Mouse (Mus musculus) MEL (cell line): ENCODE measurements at regions not wholly inside any gene's neighbourhood (a gene's known extent, or its start where the extent isn't known, plus 50 kb on each side); places are given as distances from the start of the nearest gene placed in this dataset.

ENCODE experiments used
- DNase-seq: peaks from one replicate; pipeline ENCODE4 v3.0.0; 2011; ENCODE audit warnings: low read depth, low spot score
- H3K27ac ChIP-seq: 2 replicates; pipeline ENCODE4 v1.5.1; 2012; ENCODE audit warnings: low read depth, mild to moderate bottlenecking, control low read depth, low read length, moderate library complexity; ENCODE audit not compliant: control insufficient read depth
- H3K27me3 ChIP-seq, 2 experiments: fragments of 150-350 bp in 1 of 2; sonication (generic) in 1 of 2; 2 replicates each; pipeline ENCODE4 v1.6.1; 2012; ENCODE audit warnings: low read length in 2 of 2, mild to moderate bottlenecking in 2 of 2, improper control_type of control experiment in 1 of 2, moderate library complexity in 1 of 2; ENCODE audit not compliant: insufficient read depth in 2 of 2, control insufficient read depth in 1 of 2
- H3K36me3 ChIP-seq, 2 experiments: 2 replicates each; pipeline ENCODE4 v1.6.1; 2012 to 2014; ENCODE audit warnings: low read length in 2 of 2, improper control_type of control experiment in 1 of 2, inconsistent platforms in 1 of 2, mild to moderate bottlenecking in 1 of 2; ENCODE audit not compliant: insufficient read depth in 2 of 2, control insufficient read depth in 1 of 2
- H3K4me1 ChIP-seq, 2 experiments: fragments of 150-350 bp in 1 of 2; sonication (generic) in 1 of 2; 2 replicates each; pipeline ENCODE4 v1.6.1; 2012; ENCODE audit warnings: low read length in 2 of 2, improper control_type of control experiment in 1 of 2, mild to moderate bottlenecking in 1 of 2; ENCODE audit not compliant: insufficient read depth in 2 of 2, control insufficient read depth in 1 of 2
- H3K4me3 ChIP-seq, 2 experiments: fragments of 150-350 bp in 1 of 2; sonication (generic) in 1 of 2; 2 replicates each; pipeline ENCODE4 v1.5.1; 2012; ENCODE audit warnings: low read depth in 2 of 2, low read length in 2 of 2, mild to moderate bottlenecking in 2 of 2, moderate library complexity in 2 of 2, control low read depth in 1 of 2, improper control_type of control experiment in 1 of 2; ENCODE audit not compliant: control insufficient read depth in 1 of 2, insufficient read depth in 1 of 2
- H3K79me2 ChIP-seq: 2 replicates; pipeline ENCODE4 v1.6.1; 2012; ENCODE audit warnings: mild to moderate bottlenecking, low read length, moderate library complexity; ENCODE audit not compliant: control insufficient read depth, poor library complexity, insufficient read depth
- H3K9ac ChIP-seq: 2 replicates; pipeline ENCODE4 v1.6.1; 2012; ENCODE audit warnings: low read depth, mild to moderate bottlenecking, control low read depth, low read length, moderate library complexity; ENCODE audit not compliant: control insufficient read depth, poor library complexity, severe bottlenecking
- H3K9me3 ChIP-seq: fragments of 150-350 bp; sonication (generic); replicated peaks from 2 replicates; pipeline ENCODE4 v1.6.1; 2012; ENCODE audit warnings: mild to moderate bottlenecking, low read length, improper control_type of control experiment, moderate library complexity; ENCODE audit not compliant: insufficient read depth
- BHLHE40 ChIP-seq: IDR thresholded peaks from 2 replicates; pipeline ENCODE4 v1.6.1; 2012; ENCODE audit warnings: low read depth, mild to moderate bottlenecking, inconsistent platforms, low read length, improper control_type of control experiment, borderline replicate concordance
- CTCF ChIP-seq, 3 experiments: IDR thresholded peaks in 2 of 3; conservative IDR thresholded peaks in 1 of 3; 2 replicates each; pipeline ENCODE4 v1.5.1; 2011 to 2012; ENCODE audit warnings: low read length in 3 of 3, low read depth in 2 of 3, mild to moderate bottlenecking in 2 of 3, improper control_type of control experiment in 1 of 3, inconsistent platforms in 1 of 3, mixed read lengths in 1 of 3, moderate library complexity in 1 of 3; ENCODE audit not compliant: control insufficient read depth in 1 of 3, insufficient read depth in 1 of 3, poor library complexity in 1 of 3, severe bottlenecking in 1 of 3
- ELF1 ChIP-seq: IDR thresholded peaks from 2 replicates; pipeline ENCODE4 v1.6.1; 2014; ENCODE audit warnings: low read depth, mild to moderate bottlenecking, inconsistent platforms, low read length, improper control_type of control experiment, moderate library complexity
- GATA1 ChIP-seq: IDR thresholded peaks from 2 replicates; pipeline ENCODE4 v1.6.1; 2011; ENCODE audit warnings: low read depth, low read length, improper control_type of control experiment
- JUND ChIP-seq: IDR thresholded peaks from 2 replicates; pipeline ENCODE4 v1.6.1; 2011; ENCODE audit warnings: low read depth, mild to moderate bottlenecking, improper control_type of control experiment, low read length
- MAX ChIP-seq: IDR thresholded peaks from 2 replicates; pipeline ENCODE4 v1.6.1; 2011; ENCODE audit warnings: low read length, improper control_type of control experiment
- MAZ ChIP-seq: IDR thresholded peaks from 2 replicates; pipeline ENCODE4 v1.6.1; 2012; ENCODE audit warnings: low read depth, mild to moderate bottlenecking, inconsistent platforms, low read length, improper control_type of control experiment
- MYB ChIP-seq: IDR thresholded peaks from 2 replicates; pipeline ENCODE4 v1.6.1; 2011; ENCODE audit warnings: mild to moderate bottlenecking, low read depth, low read length, improper control_type of control experiment
- MYC ChIP-seq: IDR thresholded peaks from 2 replicates; pipeline ENCODE4 v1.6.1; 2011; ENCODE audit warnings: low read depth, mild to moderate bottlenecking, low read length, improper control_type of control experiment, moderate library complexity
- POLR2A ChIP-seq, 2 experiments: IDR thresholded peaks; 2 replicates each; pipeline ENCODE4 v1.6.1; 2011 to 2012; ENCODE audit warnings: low read length in 2 of 2, mild to moderate bottlenecking in 2 of 2, control low read depth in 1 of 2, improper control_type of control experiment in 1 of 2, low read depth in 1 of 2, moderate library complexity in 1 of 2; ENCODE audit not compliant: control insufficient read depth in 1 of 2, insufficient read depth in 1 of 2, poor library complexity in 1 of 2
- POLR2AphosphoS2 ChIP-seq: IDR thresholded peaks from 2 replicates; pipeline ENCODE4 v1.6.1; 2011; ENCODE audit warnings: low read length, improper control_type of control experiment
- POLR2AphosphoS5 ChIP-seq: IDR thresholded peaks from 2 replicates; pipeline ENCODE4 v1.6.1; 2012; ENCODE audit warnings: low read depth, borderline replicate concordance, mild to moderate bottlenecking, inconsistent platforms, low read length, moderate library complexity, mixed read lengths
- RAD21 ChIP-seq: IDR thresholded peaks from 2 replicates; pipeline ENCODE4 v1.6.1; 2011; ENCODE audit warnings: mild to moderate bottlenecking, low read depth, low read length, improper control_type of control experiment
- SIN3A ChIP-seq: IDR thresholded peaks from 2 replicates; pipeline ENCODE4 v1.6.1; 2012; ENCODE audit warnings: low read length, improper control_type of control experiment, inconsistent platforms
- SMC3 ChIP-seq: IDR thresholded peaks from 2 replicates; pipeline ENCODE4 v1.6.1; 2011; ENCODE audit warnings: low read depth, low read length, improper control_type of control experiment
- TAL1 ChIP-seq: IDR thresholded peaks from 2 replicates; pipeline ENCODE4 v1.6.1; 2012; ENCODE audit warnings: mild to moderate bottlenecking, inconsistent platforms, low read length, moderate library complexity, mixed read lengths
- TCF12 ChIP-seq: IDR thresholded peaks from 2 replicates; pipeline ENCODE4 v1.6.1; 2014; ENCODE audit warnings: low read depth, mild to moderate bottlenecking, inconsistent platforms, low read length, improper control_type of control experiment, moderate library complexity
- USF2 ChIP-seq, 2 experiments: IDR thresholded peaks; 2 replicates each; pipeline ENCODE4 v1.6.1; 2011 to 2012; ENCODE audit warnings: improper control_type of control experiment in 2 of 2, low read length in 2 of 2, borderline replicate concordance in 1 of 2, inconsistent platforms in 1 of 2, low read depth in 1 of 2, mild to moderate bottlenecking in 1 of 2; ENCODE audit not compliant: insufficient read depth in 1 of 2
- ZKSCAN1 ChIP-seq: IDR thresholded peaks from 2 replicates; pipeline ENCODE4 v1.6.1; 2012; ENCODE audit warnings: low read depth, mild to moderate bottlenecking, inconsistent platforms, low read length, improper control_type of control experiment, moderate library complexity
- ZMIZ1 ChIP-seq: IDR thresholded peaks from 2 replicates; pipeline ENCODE4 v1.6.1; 2012; ENCODE audit warnings: low read depth, mild to moderate bottlenecking, inconsistent platforms, low read length, improper control_type of control experiment, moderate library complexity
- ZNF384 ChIP-seq: IDR thresholded peaks from 2 replicates; pipeline ENCODE4 v1.6.1; 2012; ENCODE audit warnings: low read depth, mild to moderate bottlenecking, inconsistent platforms, low read length, improper control_type of control experiment

GRCm38 (mm10) chr7:129906131-129906530 is 314.5 kb downstream of the Wdr11 start:
- H3K4me1 ChIP-seq: no peaks in the 10 kb centered on the region
- no peaks in the 10 kb centered on the region for H3K79me2 ChIP-seq
- H3K27me3 ChIP-seq: no peaks in the 10 kb centered on the region
- H3K4me3 ChIP-seq: no peak overlapping the region
- no peaks in the 10 kb centered on the region for H3K9me3 ChIP-seq
- no peak overlapping the region for H3K27ac ChIP-seq
- no peaks in the 10 kb centered on the region for H3K36me3 ChIP-seq
- TF ChIP-seq SMC3: no peak
- no peak for TF ChIP-seq MYB
- TF ChIP-seq POLR2AphosphoS5: no peak
- TF ChIP-seq BHLHE40: no peak
- TF ChIP-seq MAX: no peak
- no peak for TF ChIP-seq MAZ
- no peak for TF ChIP-seq POLR2A (IDR thresholded peaks at IDR 0.05; ENCODE audit: control insufficient read depth in 1 of 2, insufficient read depth in 1 of 2, low read depth in 1 of 2, low read length in 2 of 2, poor library complexity in 1 of 2)
- no peak for TF ChIP-seq ZKSCAN1
- TF ChIP-seq ZMIZ1: no peak
- TF ChIP-seq MYC: no peak
- no peak for TF ChIP-seq GATA1
- TF ChIP-seq ZNF384: no peak
- TF ChIP-seq TAL1: no peak
- no peak for TF ChIP-seq POLR2AphosphoS2
- no peak for TF ChIP-seq USF2 (IDR thresholded peaks at IDR 0.05; ENCODE audit: borderline replicate concordance in 1 of 2, insufficient read depth in 1 of 2, low read depth in 1 of 2, low read length in 2 of 2)
- no peak for TF ChIP-seq TCF12
- no peak for TF ChIP-seq ELF1
- no peak for DNase-seq
- no peak overlapping the region for H3K9ac ChIP-seq

GRCm38 (mm10) chr7:129908826-129909225 is 317.2 kb downstream of the Wdr11 start:
- TF ChIP-seq BHLHE40: no peak
- TF ChIP-seq SIN3A: no peak
- TF ChIP-seq CTCF (IDR thresholded peaks at IDR 0.05 in 2 of 3, conservative IDR thresholded peaks at IDR 0.05 in 1 of 3; ENCODE audit: control insufficient read depth in 1 of 3, insufficient read depth in 1 of 3, low read depth in 2 of 3, low read length in 3 of 3, poor library complexity in 1 of 3, severe bottlenecking in 1 of 3): no peak
- no peak for TF ChIP-seq MYB
- TF ChIP-seq JUND: no peak
- no peak for TF ChIP-seq USF2 (IDR thresholded peaks at IDR 0.05; ENCODE audit: borderline replicate concordance in 1 of 2, insufficient read depth in 1 of 2, low read depth in 1 of 2, low read length in 2 of 2)
- no peak for TF ChIP-seq ZMIZ1
- no peak for TF ChIP-seq POLR2AphosphoS2
- no peak for TF ChIP-seq ZKSCAN1
- no peak for TF ChIP-seq RAD21
- Histone ChIP-seq H3K9ac (no peak overlapping the region), H3K36me3 (no peaks in the 10 kb centered on the region), H3K79me2 (no peaks in the 10 kb centered on the region), H3K27me3 (no peaks in the 10 kb centered on the region), H3K9me3 (no peaks in the 10 kb centered on the region), H3K4me3 (no peak overlapping the region), H3K27ac (no peak overlapping the region), H3K4me1 (no peaks in the 10 kb centered on the region)
- no peak for DNase-seq
